Mouse (Mus musculus) olfactory bulb, adult 2 months (tissue): ENCODE measurements around the gene Gpr84.

Experiments
- CTCF ChIP-seq: fragments of 200-500 bp; IDR thresholded peaks from 2 replicates; pipeline ENCODE4 v1.5.1; 2012; ENCODE audit warnings: low read depth, mild to moderate bottlenecking, low read length, moderate library complexity; ENCODE audit not compliant: insufficient read depth
- POLR2A ChIP-seq: fragments of 200-500 bp; IDR thresholded peaks from 2 replicates; pipeline ENCODE4 v1.6.1; 2012; ENCODE audit warnings: mild to moderate bottlenecking, low read depth, low read length, moderate library complexity; ENCODE audit not compliant: insufficient read depth

- TF ChIP-seq CTCF: no peak
- TF ChIP-seq POLR2A: no peak
These were observed 32.6 kb upstream of the Gpr84 start for GRCm38 (mm10) chr15:103343008-103343407.
